Mouse (Mus musculus) neutrophil, adult 5-6 weeks (primary cell): Measurements from ENCODE around the gene Cpt1c. TPM values are rescaled to one million over a fixed set of nuclear protein-coding genes. Genes with fewer than 3 reads are reported as not detected.

ENCODE experiments used
- ATAC-seq: fragments of 151-379, 151-347 bp; 2 replicates; pipeline ENCODE4 v1.8.0; 2017; ENCODE audit warnings: mild to moderate bottlenecking, moderate TSS enrichment; ENCODE audit not compliant: insufficient number of reproducible peaks, poor library complexity, low FRiP score, severe bottlenecking; ENCODE audit errors: extremely low read depth
- total RNA-seq: library from RNA; stranded (forward); fragments of 200-1000 nt; gene quantifications from 2 replicates; pipeline ENCODE4 v1.2.3, GENCODE M21; 2017

Gene Cpt1c
- total RNA-seq, 1 experiment from 2014 or later: not detected

DNA sequence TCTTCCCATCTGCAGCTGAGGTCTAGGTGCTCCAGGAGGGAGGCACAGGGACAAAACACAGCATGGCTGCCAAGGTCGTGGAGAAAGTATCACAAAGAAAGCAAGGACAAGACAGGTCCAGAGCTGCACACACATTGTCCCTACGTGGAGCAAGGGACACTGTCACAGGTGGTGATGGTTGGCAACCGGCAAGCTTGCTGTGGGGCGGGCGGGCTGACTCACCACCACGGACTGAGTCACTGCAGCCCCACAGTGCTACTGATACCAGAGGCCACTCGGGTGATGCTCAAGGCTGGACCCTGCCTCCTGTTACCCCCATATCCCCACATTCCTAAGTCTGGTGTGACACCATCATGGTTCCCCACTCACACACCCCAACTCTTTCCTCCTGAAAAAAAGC lies 27.8 kb upstream of the Cpt1c start:
- ATAC-seq: no peak

DNA sequence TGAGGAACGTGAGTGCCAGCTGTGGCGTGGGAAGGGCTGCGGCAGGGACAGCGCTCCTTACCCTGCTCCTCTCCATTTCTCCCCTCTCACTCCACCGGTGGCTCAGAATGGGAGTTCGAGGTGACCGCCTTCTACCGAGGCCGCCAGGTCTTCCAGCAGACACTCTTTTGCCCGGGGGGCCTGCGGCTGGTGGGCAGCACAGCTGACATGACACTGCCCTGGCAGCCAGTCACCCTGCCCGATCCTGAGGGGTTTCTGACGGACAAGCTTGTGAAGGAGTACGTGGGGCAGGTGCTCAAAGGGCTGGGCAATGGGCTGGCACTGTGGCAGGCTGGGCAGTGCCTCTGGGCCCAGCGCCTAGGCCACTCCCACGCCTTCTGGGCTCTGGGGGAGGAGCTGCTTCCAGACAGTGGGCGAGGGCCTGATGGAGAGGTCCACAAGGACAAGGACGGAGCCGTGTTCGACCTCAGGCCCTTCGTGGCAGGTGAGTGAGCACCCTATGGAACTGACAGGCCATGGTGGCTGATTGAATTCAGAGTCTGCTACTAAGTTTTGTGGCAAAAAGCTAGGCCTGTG lies 26.0 kb upstream of the Cpt1c start:
- no peak for ATAC-seq

DNA sequence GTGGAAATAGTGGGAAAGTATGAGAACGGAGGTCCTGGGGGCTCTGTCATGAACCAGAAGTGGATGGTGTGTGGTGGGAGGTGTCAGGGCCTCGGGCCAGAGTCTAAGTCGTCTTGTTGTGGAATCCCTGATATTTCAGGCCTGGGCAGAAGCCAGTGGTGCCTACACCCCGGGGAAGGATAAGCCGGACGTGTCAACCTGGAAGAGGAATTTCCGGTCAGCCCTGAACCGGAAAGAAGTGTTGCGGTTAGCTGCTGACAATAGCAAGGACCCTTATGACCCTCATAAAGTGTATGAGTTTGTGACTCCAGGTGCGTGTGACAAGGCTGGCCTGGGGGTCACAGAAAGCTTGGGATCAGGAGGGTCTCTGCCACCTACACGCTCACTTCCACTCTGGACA lies 25.1 kb upstream of the Cpt1c start:
- no peak for ATAC-seq

DNA sequence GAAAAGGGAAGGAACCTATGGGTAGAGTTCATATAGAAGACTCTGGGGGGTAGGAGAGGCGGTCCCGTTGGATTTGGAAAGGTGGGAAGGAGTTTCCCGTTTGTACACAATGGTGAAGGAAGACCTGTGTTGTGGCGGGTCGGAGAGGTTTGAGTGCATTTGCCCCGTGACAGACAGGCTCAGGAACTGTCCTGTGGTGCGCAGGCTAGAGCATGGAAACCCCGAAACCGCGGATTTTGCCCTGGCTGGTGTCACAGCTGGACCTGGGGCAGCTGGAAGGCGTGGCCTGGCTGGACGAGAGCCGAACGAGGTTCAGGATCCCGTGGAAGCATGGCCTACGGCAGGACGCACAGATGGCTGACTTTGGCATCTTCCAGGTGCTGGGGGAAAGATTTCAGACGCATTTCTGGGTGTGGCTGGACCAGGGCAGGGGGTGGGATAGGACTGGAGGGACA lies 23.9 kb upstream of the Cpt1c start, which contains the start of gene Bcl2l12:
Gene Bcl2l12, minus strand, starts transcription at position 212 of the 455 bp plus-strand sequence.
- ATAC-seq: no peak

DNA sequence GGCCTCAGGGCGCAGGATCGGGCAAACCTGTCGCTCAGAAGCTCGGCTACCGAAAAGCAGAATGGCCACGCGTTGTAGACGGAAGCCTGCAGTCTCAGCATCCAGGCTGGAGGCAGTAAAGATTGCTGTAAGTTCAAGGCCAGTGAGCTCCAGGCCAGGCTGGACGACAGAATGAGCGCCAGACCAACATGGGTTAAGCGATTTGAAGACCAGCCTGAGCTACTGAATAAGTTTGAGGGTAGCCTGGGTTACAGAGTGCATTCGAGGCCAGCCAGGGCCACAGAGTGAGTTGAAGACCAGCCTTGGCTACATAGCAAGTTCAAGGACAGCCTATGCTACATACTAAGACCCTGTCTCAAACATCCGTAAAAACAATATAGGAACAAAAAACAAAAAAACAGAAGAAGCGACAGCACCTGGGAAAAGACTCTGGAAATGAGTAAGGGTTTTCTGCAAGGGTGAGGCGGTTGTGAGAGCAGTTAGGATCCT lies 23.3 kb upstream of the Cpt1c start:
- ATAC-seq: no peak

DNA sequence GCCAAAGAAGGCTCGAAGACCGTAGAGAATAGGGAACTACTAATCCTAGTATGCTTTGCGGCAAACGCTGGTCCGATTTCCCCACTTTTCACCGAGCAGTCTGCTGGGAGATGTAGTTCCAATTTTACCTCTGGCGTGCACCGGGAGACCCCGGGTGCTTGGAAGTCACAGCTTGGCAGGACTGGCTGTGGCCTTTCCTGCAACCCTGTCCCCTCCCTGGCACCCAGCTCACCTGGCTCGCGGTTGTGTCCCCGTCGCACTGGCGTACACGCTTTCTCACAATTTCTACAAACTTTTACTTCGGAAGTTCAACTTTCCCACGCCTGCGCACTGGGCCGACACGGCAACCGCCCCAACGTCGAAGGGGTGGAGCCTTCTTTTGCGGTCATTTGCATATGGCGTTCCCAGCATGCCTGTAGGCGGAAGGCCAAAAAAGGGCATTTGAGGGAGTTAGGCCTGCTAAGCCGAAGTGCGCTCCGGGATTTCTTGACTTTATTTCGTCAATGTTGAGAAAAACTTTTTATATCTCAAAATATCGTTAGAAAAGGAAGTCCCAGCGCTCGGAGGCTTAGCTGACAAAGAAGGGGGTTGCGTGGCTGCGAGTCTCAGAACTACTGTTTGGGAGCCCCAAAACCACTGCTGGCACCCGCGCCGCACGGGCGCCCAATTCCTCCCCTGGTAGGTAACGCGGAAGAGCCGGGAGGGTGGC lies 22.7 kb upstream of the Cpt1c start, which contains the start of gene Irf3:
Gene Irf3, plus strand, starts transcription at position 418 of the 709 bp plus-strand sequence.
- ATAC-seq: peak; percentile 88

DNA sequence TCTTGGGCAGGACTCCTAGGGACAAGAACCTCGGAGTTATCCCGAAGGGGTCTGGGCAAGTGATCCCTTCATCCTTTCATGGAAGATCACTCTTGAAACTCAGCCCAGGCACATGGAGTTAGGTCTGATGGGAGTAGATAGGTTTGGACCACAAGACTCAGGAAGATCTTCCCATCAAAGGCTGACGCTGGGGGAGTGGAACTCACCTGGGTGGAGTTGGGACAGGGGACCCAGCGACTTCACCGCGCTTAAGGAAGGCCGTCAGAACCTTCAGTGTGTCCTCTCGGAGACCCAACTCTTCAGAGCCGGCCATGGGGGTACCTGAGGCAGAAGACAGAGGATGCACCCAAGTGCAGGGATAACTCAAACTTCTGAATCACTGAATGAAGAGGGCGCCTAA lies 22.0 kb upstream of the Cpt1c start:
- ATAC-seq: no peak

DNA sequence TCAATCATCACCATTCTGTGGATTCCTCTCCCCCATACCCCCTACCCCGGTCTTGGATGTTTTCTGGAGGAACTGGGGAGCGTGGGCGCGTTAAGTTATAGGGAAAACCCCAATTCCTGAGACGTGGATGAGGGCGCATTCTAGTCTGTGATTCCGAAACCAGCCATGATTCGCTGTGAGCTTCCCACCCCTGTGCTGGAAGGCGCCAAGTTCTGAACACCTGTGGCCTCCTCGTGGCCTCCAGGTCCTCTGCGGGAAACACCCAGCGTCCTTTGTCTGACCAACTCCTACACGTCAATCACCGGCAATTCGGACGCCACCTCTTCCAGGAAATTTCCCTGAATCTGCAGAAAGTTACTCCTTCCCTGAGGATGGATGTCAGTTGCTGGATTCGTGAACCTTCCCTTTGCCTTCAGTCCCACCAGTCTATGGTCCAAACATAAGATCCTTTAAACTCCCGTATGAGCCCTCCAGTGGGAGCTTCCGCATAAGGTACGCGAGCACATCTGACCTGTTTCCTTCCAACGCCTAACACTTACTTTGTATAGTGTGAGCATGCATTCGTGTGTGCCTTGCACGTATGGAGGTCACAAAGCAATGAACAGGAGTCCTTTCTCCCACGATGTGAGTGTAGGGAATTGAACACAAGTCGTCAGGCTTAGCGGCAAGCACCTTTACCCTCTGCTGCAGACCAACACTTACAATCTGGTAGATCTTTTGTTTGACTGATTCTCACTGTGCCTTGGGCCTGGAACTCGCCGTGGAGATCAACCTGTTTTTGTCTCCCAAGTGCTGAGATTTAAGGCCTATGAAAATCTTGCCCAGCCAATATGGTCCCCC lies 12.4 kb upstream of the Cpt1c start:
- ATAC-seq: no peak

DNA sequence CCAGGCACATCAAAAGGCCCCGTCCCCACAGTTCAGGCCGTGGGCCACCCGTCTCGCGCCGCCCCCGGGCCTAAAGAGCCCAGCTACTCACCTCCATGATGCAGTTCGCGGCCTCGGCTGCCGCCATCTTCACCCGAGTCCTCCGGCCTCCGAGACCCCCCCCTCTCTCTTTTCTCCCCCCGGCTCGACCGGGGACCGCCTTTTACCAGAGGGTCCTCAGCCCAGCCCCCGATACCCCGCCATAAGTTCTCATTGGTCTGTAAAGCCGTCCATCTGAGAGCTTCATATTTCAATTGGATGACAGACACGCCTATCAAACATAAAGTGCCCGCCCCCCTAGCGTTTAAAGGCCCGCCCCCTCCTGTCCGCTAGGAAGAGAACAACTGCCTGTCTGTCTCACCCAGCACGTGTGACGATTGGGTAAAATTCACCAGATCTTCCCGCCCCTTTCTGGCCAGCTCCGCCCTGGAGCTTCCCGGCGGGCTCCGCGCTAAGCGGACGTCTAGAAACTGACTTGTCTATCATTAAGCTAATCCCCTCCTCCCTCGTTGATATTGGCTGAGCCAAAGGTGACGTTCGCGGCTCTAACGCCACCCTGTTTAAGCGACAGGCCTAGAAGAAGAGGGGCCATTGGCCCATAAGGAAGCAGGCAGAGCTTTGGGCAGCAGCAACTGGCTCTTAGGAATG lies 11.7 kb upstream of the Cpt1c start, which contains the start of gene Prmt1:
Gene Prmt1, minus strand, starts transcription at position 377 of the 687 bp plus-strand sequence.
- peak; percentile 85 for ATAC-seq

DNA sequence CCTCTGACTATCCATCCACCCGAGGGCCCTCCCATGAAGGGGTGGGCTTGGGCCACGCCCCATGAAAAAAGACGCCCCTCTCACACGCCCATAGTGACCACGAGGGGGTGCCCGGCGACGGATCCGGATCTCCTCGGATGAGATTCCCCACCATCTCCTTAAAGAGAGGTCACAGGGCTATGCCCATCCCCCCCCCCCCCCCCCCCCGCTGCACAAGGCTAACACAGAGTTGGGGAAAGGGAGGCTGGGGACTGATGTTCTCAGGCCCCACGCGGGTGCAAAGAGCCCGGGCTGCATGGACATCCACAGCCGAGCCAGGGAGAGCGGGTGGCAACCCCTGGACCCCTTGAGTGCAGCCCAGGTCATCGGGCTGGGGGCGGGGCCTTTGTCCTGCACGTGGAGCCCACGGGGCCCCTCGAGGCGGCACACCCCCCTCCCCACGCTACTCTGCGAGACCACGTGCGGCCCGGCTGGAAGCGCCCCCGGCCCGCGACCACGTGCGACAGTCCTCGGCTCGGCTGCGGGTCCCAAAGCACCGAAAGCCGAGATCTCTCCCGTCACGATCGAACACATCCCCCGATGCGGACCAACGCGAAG lies 11.0 kb upstream of the Cpt1c start:
- ATAC-seq: no peak

DNA sequence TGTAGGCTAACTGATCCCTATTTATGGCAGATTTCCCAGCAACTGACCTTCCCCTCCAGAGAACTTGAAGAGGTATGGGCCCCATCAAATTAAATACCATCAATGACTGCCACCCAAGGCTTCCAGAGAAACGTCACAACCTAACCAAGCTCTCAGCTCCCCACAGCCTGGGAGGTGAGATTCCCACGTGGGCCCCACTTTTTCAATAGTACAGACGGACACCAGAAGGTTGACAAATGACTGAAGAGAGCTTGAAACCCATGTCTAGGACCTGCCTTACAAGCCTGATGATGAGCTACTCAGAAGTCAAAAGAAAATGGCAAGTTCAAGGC lies 10.1 kb upstream of the Cpt1c start:
- ATAC-seq: no peak

DNA sequence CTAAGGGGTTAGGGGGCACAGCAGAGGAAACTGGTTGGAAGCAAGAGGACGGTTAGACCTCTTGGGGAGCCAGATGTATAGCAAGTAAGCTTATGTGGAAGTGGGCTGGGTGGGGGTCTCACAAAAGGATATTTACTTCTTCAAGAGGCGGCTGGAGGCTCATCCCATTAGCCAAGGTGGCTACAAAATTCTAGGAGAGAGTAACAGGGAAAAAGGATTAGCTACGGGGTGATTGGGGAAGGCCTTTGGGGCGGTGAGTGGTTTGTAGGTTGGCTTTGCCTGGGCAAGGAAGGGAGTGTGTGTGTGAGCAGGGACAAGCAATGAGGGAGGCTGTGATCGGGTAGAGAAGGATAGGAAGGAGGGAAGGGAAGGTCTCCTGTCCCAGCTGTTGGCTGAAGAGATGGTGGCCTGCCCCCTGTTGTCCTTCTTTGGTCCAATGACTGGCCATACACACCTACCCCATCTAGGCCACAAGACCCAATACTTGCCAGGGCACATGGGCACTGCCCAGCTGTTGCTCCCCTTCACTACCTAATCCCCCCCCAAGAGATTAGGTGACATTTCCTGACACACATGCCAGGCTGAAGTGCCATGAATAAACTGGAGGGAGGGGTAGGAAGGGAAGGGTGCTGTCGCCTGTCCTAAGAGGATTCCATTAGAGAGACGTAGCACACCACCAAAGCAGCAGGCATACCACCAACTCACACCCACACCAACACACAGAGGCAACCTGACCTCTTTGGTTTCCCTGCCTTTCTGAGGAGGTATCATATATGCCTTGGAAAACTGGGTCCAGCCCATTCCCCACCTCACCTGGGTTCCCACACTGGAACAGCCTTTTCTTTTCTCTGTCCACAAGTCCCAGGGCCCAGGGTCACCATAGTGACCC lies 9.5 kb upstream of the Cpt1c start:
- no peak for ATAC-seq

DNA sequence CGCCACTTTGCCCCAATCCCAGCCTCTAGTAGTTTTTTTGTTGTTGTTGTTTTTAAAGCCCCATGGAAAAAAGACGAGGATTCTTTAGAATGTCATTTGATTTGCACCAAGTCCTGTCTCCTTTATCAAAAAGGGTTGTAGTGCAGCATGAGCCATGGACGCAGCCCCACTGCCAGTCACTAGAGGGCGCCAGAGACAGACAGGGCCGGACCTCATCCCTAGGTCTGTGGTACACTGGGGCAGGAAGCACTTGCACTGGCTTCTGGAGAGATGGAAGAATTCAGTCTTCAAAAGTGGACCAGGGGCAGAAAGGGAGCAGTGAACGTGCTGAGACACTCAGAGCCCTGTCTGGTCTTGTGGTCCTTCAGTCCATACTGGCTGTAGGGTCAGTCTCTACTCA lies 8.4 kb upstream of the Cpt1c start:
- ATAC-seq: peak; percentile 31; the same call in 1 of the 2 replicates

DNA sequence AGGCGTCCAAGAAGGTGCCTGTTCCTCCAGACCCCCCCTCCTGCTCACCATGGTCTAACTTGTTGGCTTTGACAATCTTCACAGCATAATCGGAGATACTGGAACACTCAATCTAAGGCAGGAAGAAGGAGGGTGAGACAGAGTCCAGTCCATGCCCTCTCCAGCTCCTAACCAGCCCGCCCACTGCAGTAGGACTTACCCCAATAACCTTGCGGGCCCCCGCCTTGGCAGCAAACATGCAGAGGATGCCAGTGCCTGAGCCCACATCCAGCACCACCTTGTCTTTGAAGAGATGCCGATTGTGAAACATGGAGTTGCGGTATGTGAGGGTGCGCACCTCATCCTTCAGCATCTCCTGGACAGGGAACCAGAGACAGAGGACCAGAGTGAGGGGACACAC lies 6.9 kb upstream of the Cpt1c start:
- ATAC-seq: no peak

DNA sequence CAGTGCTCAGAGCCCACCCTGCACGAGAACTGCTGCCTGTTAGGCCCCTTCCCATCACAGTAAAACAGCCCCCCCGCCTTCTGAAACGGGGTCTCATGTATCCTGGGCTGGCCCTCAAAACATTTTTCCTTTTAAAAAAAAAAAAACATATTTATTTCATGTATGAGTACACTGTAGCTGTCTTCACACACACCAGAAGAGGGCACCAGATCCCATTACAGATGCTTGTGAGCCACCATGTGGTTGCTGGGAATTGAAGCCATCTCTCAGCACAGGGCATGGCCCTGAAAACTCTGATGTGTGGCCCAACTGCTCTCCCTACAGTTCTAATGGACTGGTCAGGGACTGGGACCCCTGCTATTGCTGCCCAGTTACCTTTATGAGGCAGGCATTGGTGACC lies 3.6 kb upstream of the Cpt1c start:
- ATAC-seq: no peak

DNA sequence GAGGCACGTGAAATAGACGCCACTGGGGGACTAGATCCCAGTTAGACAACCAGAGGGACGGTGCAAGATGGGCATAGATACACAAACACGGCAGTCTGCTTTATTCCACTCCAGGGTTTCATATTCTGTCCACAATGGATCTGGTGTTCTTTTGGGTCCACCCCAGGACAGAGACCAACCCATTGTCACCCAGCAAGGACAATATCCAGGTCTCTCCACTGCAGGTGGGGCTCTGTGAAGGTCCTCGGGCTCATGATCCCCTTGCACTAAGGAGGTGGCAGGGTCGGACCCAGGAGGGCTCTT lies 417 bp upstream of the Cpt1c start:
- no peak for ATAC-seq

DNA sequence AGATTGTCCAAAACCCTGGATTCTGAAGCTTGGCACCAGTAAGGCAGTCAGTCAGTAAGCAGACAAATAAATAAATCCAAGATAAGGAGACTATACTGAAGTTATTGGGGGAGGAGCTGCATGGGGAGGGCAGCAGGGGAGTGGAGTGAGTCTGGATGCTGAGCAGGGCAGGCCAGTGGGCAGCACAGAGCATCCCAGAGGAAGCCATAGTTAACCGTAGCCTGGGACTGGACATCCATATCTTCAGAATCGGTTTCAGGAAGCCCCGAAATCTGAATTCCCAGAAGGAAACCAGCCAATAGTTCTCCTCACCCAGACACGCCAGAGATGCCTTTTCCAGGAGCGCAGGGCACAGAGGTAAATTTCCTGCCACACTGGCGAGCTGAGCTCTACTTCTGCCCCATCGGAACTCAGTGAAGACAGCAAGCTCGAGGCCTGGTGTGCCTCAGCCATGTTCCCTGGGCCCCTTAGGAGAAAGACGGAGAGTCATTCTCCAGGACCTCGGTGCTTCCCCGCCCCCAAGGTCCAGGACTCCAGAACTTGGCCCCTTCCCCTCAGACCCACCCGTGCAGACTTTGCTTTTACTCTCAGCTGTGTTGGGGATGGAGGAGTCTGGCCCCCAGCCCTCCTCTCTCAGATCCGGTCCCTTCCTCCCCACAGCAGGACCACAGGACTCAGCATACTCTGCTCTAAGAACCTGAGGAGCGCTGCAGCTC lies 1.1 kb downstream of the Cpt1c start:
- no peak for ATAC-seq
